Mouse (Mus musculus) embryo, embryonic 9.5 days (tissue): Measurements from ENCODE around the gene Nsmce1.
"Not testable (repeated sequence)": the region's sequence is repeated elsewhere in the genome, so short reads cannot be mapped to it uniquely, and the experiment has no call there.

Source experiments
- DNase-seq: peaks from one replicate; pipeline ENCODE4 v3.0.0-alpha.2; 2017; ENCODE audit errors: extremely low spot score

Gene Nsmce1

GRCm38 (mm10) chr7:125442323-125442722 is 49.1 kb downstream of the Nsmce1 start:
- DNase-seq, result no peak

DNA sequence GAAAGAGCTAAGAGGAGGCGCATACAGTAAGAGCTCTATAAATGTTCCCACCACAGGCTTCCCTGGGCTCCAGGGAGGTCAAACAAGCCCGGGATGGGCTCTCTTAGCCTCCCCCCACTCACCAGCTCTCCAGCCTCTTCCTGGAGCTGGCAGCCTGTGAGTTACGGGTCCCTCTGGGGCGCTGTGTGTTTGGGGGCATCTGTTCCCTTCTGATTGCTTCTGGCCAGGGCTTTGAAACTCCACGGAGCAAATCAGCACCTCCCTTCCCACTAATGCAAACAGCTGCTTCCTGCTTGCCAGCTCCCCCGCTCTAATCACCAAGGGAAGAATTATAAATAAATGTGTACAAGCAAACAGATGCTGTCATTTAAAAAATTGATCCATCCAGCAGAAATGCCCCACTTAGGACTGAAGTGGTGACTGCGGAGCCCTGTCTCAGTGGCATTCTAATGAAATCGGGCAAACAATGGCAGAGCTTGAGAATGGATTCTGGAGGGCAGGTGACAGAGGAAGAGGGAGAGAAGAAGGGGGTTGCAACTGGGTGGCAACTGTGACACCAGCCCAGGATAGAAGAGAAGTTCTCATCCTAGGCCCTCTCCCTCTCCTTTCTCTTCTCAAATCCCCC is 56.6 kb downstream of the Nsmce1 start:
- no peak for DNase-seq

DNA sequence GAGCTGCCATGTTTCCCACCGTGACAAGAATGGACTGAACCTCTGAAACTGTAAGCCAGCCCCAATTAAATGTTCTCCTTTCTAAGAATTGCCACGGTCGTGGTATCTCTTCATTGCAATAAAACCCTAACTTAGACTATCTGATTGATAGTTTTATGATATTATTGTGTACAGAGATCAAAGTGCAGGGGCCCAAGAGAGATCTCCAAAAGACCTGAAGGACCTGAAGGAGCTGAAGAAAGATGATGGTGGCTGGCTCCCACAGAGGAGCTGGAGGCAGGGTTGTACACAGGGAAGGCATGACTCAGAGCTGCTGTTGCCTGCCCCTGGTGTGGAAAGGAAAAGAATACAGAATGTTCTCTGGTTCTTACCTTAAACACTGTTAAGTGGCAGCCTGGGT is 57.5 kb downstream of the Nsmce1 start:
- no peak for DNase-seq

DNA sequence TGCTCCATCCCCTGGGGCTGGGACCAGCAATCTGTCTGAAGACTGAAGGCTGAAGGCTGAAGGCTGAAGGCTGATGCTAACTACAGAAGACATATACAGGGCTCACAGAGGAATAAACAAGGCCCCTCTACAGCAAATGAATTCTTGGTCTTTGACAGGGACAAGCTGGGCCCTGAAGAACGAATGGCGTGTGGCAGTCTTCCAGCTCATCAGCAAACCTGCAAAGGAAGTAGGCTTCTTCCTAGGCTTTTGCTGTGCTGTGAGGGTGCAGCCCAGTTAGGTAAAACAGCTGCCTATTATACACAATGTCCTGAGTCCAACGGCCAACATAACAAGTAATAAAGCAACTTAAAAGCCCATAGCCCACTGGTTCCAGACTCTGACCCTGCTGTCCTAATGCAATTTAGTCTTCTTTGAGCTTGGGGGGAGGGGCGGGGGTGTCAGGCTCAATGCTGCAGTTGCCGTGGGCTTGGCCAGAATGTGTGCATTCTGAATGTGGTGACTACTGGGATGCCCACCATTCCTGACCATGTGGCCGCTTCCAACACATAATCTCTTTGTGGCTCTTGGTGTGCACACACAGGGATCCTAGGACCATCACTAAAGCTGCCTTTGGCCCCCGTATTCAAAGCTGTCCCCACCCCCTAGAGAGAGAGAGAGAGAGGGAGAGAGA is 61.1 kb downstream of the Nsmce1 start:
- no peak for DNase-seq

GRCm38 (mm10) chr7:125428816-125429500 is 62.4 kb downstream of the Nsmce1 start:
- DNase-seq, result not testable (repeated sequence)

DNA sequence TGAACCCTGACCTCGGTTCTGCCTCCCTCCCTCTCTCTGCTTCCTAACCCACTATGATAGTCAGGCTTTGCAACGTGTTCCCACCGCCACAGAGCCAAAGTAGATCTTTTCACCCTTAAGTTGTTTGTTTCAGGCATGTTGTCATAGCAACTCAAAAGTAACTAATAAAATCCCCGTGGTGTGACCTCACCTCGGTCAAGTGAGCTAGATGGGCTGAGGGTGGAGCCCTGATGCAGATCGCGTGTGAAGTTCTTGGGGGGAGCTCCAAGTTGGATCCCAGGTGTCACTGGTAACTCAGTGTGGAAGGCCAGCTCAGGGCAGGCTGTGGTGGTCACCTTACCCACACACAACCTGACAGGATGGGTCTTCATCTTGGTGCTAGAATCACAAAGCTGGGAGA is 63.0 kb downstream of the Nsmce1 start:
- DNase-seq, result no peak

GRCm38 (mm10) chr7:125427492-125428090 is 63.8 kb downstream of the Nsmce1 start:
- DNase-seq, result no peak

DNA sequence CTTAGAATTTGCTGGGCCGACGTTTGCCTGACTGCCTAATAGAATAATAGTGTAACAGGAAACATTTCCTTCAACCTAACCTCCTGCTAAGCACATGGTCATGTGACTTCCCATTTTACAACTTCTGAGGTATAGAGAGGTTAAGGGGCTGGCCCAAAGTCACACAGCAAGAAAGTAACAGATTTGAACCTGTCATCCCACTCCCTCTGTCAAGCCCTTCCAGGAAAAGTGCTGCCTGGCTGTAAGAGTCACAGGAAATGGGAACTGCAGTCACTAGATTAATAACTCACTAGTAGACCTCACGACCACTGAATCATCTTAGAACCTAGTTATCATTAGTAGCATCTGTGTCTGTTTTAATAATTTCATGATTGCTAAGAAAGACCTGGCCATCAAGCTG is 68.3 kb downstream of the Nsmce1 start:
- no peak for DNase-seq

- DNase-seq, result no peak
Measured at GRCm38 (mm10) chr7:125421911-125422310, 69.5 kb downstream of the Nsmce1 start.

- DNase-seq, result peak; percentile 35
Measured at GRCm38 (mm10) chr7:125420190-125420589, 71.2 kb downstream of the Nsmce1 start.

DNA sequence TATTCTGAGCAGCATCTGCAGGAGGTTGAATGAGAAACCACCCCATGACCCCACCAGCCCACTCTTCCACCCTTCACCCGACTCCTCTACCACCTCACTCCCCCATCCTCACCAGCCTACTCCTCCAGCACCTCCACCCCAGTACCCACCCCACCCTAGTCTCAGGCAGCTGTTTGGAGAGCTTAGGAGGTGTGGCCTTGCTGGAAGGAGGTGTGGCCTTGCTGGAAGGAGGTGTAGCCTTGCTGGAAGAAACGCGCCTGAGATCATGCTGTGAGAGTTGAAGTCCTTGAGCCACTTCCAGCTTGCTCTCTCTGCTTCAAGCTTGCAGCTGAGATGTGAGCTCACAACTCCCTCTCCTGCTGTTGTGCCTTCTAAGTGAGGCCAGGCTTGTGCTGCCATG is 73.0 kb downstream of the Nsmce1 start:
- DNase-seq, result peak; percentile 17
